Mouse (Mus musculus) lung, postnatal 0 days (tissue): ENCODE measurements at regions not wholly inside any gene's neighbourhood (a gene's known extent, or its start where the extent isn't known, plus 50 kb on each side); places are given as distances from the start of the nearest gene placed in this dataset.

Source experiments
- CTCF ChIP-seq: IDR thresholded peaks from 2 replicates; pipeline ENCODE4 v1.5.1; 2016; ENCODE audit warnings: antibody characterized with exemption, mild to moderate bottlenecking
- EP300 ChIP-seq: IDR thresholded peaks from 2 replicates; pipeline ENCODE4 v1.6.1; 2016; ENCODE audit warnings: antibody characterized with exemption, mild to moderate bottlenecking, control low read depth

GRCm38 (mm10) chr8:6481966-6482365 is 1376.8 kb upstream of the Slc10a2 start:
- no peak for TF ChIP-seq EP300
- no peak for TF ChIP-seq CTCF
